Mouse (Mus musculus) lung, adult 2 months (tissue): ENCODE measurements at regions not wholly inside any gene's neighbourhood (a gene's known extent, or its start where the extent isn't known, plus 50 kb on each side); places are given as distances from the start of the nearest gene placed in this dataset.

ENCODE experiments used
- CTCF ChIP-seq: fragments of 200-500 bp; IDR thresholded peaks from 2 replicates; pipeline ENCODE4 v1.5.1; 2011; ENCODE audit warnings: mild to moderate bottlenecking, low read length, control low read depth; ENCODE audit not compliant: insufficient read depth
- POLR2A ChIP-seq: fragments of 200-500 bp; IDR thresholded peaks from 2 replicates; pipeline ENCODE4 v1.6.1; 2011; ENCODE audit warnings: low read depth, mild to moderate bottlenecking, control low read depth, low read length, borderline replicate concordance; ENCODE audit errors: extremely low read depth

DNA sequence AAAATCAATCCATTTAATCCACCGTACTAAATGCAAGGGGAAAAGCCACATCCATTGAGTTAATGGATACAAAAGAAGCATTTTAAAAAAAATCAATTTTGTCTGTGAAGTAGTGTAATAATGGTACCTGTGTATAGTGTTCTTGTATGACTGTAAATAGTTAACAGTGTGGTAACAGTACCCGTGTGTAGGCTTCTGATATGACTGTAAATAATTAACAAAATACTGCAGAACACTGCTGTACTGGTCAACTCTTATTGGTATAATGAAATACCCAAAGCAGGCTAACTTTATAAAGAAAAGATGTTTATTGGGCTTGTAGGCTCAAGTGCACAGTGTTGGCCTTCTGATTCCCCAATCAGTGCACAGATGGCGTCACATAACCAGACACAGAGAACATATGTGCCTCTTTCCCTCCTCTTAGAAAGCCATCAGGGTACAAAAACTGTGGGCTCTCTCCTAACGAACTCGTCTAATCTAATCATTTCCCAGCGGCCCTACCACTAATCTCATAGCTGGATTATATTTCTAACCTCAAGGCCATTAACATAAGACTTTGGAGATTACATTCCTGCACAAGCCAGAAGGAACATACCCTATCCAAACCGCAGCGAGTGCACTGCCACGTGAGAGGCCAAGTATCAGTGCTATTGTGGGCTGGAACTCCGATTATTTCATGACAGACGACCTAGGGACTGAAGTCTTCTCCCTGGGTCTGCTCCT lies 237.4 kb downstream of the Cxcl12 start:
- TF ChIP-seq POLR2A (no peak), CTCF (no peak)
